ENCODE assay signal across 23 mouse cellular contexts in genomic region chr7:81249854-81250279, GRCm38 (mm10). TPM values are rescaled to one million over a fixed set of nuclear protein-coding genes. Genes with fewer than 3 reads are reported as not detected.
DNase-seq lines count a peak whose midpoint lies in the region; ATAC-seq and TF ChIP-seq lines count a peak whose summit lies in the region.
"Had no signal": no experiment of that assay in that cellular context is flagged by ENCODE, and none has a peak within 500 bp of the region (broad histone marks: within the 10 kb centered on the region; RNA-seq: fewer than 3 reads in every experiment).

No protein-coding gene starts in this region.

- H3K4me1 ChIP-seq in stomach, embryonic 15.5 days, result 0 out of 2 replicates have a peak, but pooled peaks cover 5% of the 10 kb centered on the region
- H3K4me1 ChIP-seq in stomach, postnatal 0 days (replicated peaks; ENCODE audit: control insufficient read depth, insufficient read depth), result no peaks in the 10 kb centered on the region
- peaks cover 21% of the 10 kb centered on the region for H3K4me1 ChIP-seq in kidney, embryonic 15.5 days
- no peaks in the 10 kb centered on the region; the same call in 1 of the 2 replicates for H3K4me1 ChIP-seq in liver, embryonic 11.5 days (replicated peaks; ENCODE audit: control insufficient read depth, insufficient read depth, low read length)
- H3K4me1 ChIP-seq: hindbrain, embryonic 13.5 days; midbrain, embryonic 15.5 days; neural tube, embryonic 15.5 days had no signal

- no peaks in the 10 kb centered on the region for H3K9me3 ChIP-seq in stomach, embryonic 15.5 days
- no peaks in the 10 kb centered on the region for H3K9me3 ChIP-seq in stomach, postnatal 0 days (ENCODE audit: control insufficient read depth, low read length)
- H3K9me3 ChIP-seq in kidney, embryonic 15.5 days (replicated peaks), result no peaks in the 10 kb centered on the region
- no peaks in the 10 kb centered on the region for H3K9me3 ChIP-seq in liver, embryonic 11.5 days (ENCODE audit: control insufficient read depth, low read length)
- H3K9me3 ChIP-seq: G1E; heart, embryonic 13.5 days; hindbrain, embryonic 13.5 days; megakaryocyte, embryonic 14.5 days; midbrain, embryonic 15.5 days; neural tube, embryonic 15.5 days had no signal

- DNase-seq in stomach, postnatal 0 days (ENCODE audit: low spot score), result no peak
- no peak for DNase-seq in liver, embryonic 11.5 days (ENCODE audit: low spot score)
- DNase-seq in yolk sac, embryonic 10.5 days (ENCODE audit: low spot score), result peak; percentile 67
- DNase-seq in left cerebral cortex, adult 11 months (ENCODE audit: low spot score), result no peak
- no peak for DNase-seq in spleen, postnatal 36 days (ENCODE audit: low spot score in 2 of 2)
- no peak for DNase-seq in spleen, postnatal 10 days (ENCODE audit: low spot score in 2 of 2)
- DNase-seq: adrenal gland, postnatal 14 days; cerebellum, postnatal 10 days; embryo, embryonic 11 days; forebrain, postnatal 0 days; gastrocnemius, adult 2 months; heart, adult 18-20 months; lung, adult 18-20 months; lung, postnatal 14 days; spleen, adult 18-20 months had no signal

- no peaks in the 10 kb centered on the region for H3K36me3 ChIP-seq in stomach, embryonic 15.5 days
- no peaks in the 10 kb centered on the region for H3K36me3 ChIP-seq in stomach, postnatal 0 days (ENCODE audit: control insufficient read depth, insufficient read depth, low read length)
- H3K36me3 ChIP-seq in kidney, embryonic 15.5 days, result no peaks in the 10 kb centered on the region
- H3K36me3 ChIP-seq in liver, embryonic 11.5 days (ENCODE audit: control insufficient read depth, insufficient read depth, low read length), result no peaks in the 10 kb centered on the region
- H3K36me3 ChIP-seq: G1E; heart, embryonic 13.5 days; hindbrain, embryonic 13.5 days; midbrain, embryonic 15.5 days; neural tube, embryonic 15.5 days had no signal

- H3K9ac ChIP-seq in stomach, embryonic 15.5 days, result no peak overlapping the region
- H3K9ac ChIP-seq in stomach, postnatal 0 days (ENCODE audit: low read length), result no peak overlapping the region
- no peak overlapping the region for H3K9ac ChIP-seq in kidney, embryonic 15.5 days
- no peak overlapping the region for H3K9ac ChIP-seq in liver, embryonic 11.5 days (ENCODE audit: low read depth, low read length)
- H3K9ac ChIP-seq: forebrain, postnatal 0 days; heart, embryonic 13.5 days; hindbrain, embryonic 13.5 days; midbrain, embryonic 15.5 days; neural tube, embryonic 15.5 days had no signal

- peak overlapping the region; percentile 35; the same call in 1 of the 2 replicates for H3K27ac ChIP-seq in stomach, embryonic 15.5 days
- no peak overlapping the region for H3K27ac ChIP-seq in stomach, postnatal 0 days (replicated peaks)
- H3K27ac ChIP-seq in kidney, embryonic 15.5 days, result peak overlapping the region; percentile 88
- peak overlapping the region; percentile 30; the same call in 1 of the 2 replicates for H3K27ac ChIP-seq in liver, embryonic 11.5 days (ENCODE audit: low read depth, low read length)
- H3K27ac ChIP-seq: gastrocnemius, adult 2 months; heart, embryonic 13.5 days; hindbrain, embryonic 13.5 days; midbrain, embryonic 15.5 days; neural tube, embryonic 15.5 days had no signal

- WGBS in stomach, embryonic 15.5 days, result 57% methylated on average over 3 of the region's 3 CpGs
- 49% methylated on average over 3 of the region's 3 CpGs for WGBS in stomach, postnatal 0 days
- 74% methylated on average over 3 of the region's 3 CpGs for WGBS in kidney, embryonic 15.5 days
- WGBS in liver, embryonic 11.5 days, result 73% methylated on average over 3 of the region's 3 CpGs

- no peak overlapping the region for H3K4me2 ChIP-seq in stomach, embryonic 15.5 days
- H3K4me2 ChIP-seq in stomach, postnatal 0 days (replicated peaks; ENCODE audit: low read depth), result no peak overlapping the region
- H3K4me2 ChIP-seq in kidney, embryonic 15.5 days, result no peak overlapping the region
- no peak overlapping the region for H3K4me2 ChIP-seq in liver, embryonic 11.5 days
- H3K4me2 ChIP-seq: heart, embryonic 13.5 days; hindbrain, embryonic 13.5 days; midbrain, embryonic 15.5 days; neural tube, embryonic 15.5 days had no signal

- H3K27me3 ChIP-seq in stomach, embryonic 15.5 days (replicated peaks), result no peaks in the 10 kb centered on the region
- no peaks in the 10 kb centered on the region for H3K27me3 ChIP-seq in stomach, postnatal 0 days (ENCODE audit: control insufficient read depth, insufficient read depth, low read length)
- no peaks in the 10 kb centered on the region for H3K27me3 ChIP-seq in kidney, embryonic 15.5 days
- H3K27me3 ChIP-seq in liver, embryonic 11.5 days (replicated peaks; ENCODE audit: control insufficient read depth, insufficient read depth, low read length), result no peaks in the 10 kb centered on the region
- H3K27me3 ChIP-seq: heart, embryonic 13.5 days; hindbrain, embryonic 13.5 days; midbrain, embryonic 15.5 days; neural tube, embryonic 15.5 days had no signal

- ATAC-seq in stomach, embryonic 15.5 days (ENCODE audit: insufficient read depth, low FRiP score, low read depth), result peak; percentile 47; the same call in 1 of the 2 replicates
- ATAC-seq in stomach, postnatal 0 days (ENCODE audit: low FRiP score, low TSS enrichment), result no peak
- ATAC-seq in kidney, embryonic 15.5 days (replicated peaks; ENCODE audit: low FRiP score), result peak; percentile 73; the same call in 1 of the 2 replicates
- no peak for ATAC-seq in liver, embryonic 11.5 days (replicated peaks; ENCODE audit: low FRiP score)
- ATAC-seq: forebrain, postnatal 0 days; midbrain, embryonic 15.5 days had no signal

- TF ChIP-seq EP300 in stomach, postnatal 0 days (optimal IDR thresholded peaks at IDR 0.05), result no peak

- TF ChIP-seq CTCF in stomach, postnatal 0 days (IDR thresholded peaks at IDR 0.05; ENCODE audit: low read depth), result no peak

- H3K4me3 ChIP-seq in stomach, embryonic 15.5 days (replicated peaks), result no peak overlapping the region
- no peak overlapping the region for H3K4me3 ChIP-seq in stomach, postnatal 0 days (ENCODE audit: low read depth, low read length)
- H3K4me3 ChIP-seq in kidney, embryonic 15.5 days (replicated peaks), result no peak overlapping the region
- H3K4me3 ChIP-seq in liver, embryonic 11.5 days (ENCODE audit: low read depth, low read length), result no peak overlapping the region
- H3K4me3 ChIP-seq: gastrocnemius, adult 2 months; heart, embryonic 13.5 days; hindbrain, embryonic 13.5 days; megakaryocyte, embryonic 14.5 days; midbrain, embryonic 15.5 days; neural tube, embryonic 15.5 days had no signal

RNA-seq across cellular contexts. Expression of gene Pde8a, which starts 36.5 kb away (rescaled TPM):
- polyA plus RNA-seq in stomach, embryonic 15.5 days (2015; fragmentation: Nextera tagmentation; extraction: Ambion mirVana), result 4.0 and 4.7 TPM in 2 replicates
- 4.9 and 5.0 TPM in 2 replicates for polyA plus RNA-seq in stomach, postnatal 0 days (2015; fragmentation: Nextera tagmentation; extraction: Ambion mirVana)
- 5.7 and 6.2 TPM in 2 replicates for polyA plus RNA-seq in kidney, embryonic 15.5 days (2015; fragmentation: Nextera tagmentation; extraction: Ambion mirVana)
- polyA plus RNA-seq in liver, embryonic 11.5 days (2014; fragmentation: Nextera tagmentation; extraction: Ambion mirVana), result 1.7 and 1.9 TPM in 2 replicates
- polyA plus RNA-seq: G1E had no signal

Comparison
In these comparisons a context has a peak if more than half of its experiments do, and no peak if none do; other contexts are left out.
1. ATAC-seq: peak in stomach, embryonic 15.5 days (single experiment) and kidney, embryonic 15.5 days (single experiment); none in stomach, postnatal 0 days (single experiment) and liver, embryonic 11.5 days (single experiment).